In the genomic region with DNA sequence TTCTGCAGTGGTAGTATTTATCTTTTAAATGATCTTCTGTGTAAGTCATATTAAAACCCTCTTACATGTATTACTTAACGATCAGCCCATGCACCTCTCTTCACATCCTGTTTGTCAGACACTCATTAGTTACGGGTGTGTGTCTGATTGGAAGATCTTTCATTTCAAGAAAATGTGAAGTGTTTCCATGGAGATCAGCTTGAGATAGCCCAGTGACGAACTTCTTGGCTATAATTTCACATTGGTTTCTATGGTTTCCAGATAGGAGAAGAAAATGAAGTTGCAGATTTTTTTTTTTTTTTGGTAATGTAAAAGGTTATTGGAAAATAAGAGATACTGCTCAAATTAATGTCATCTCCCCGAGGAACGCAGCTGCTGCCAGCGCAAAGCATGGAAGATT, we compare ENCODE assay signal across 20 mouse cellular contexts.
DNase-seq lines count a peak whose midpoint lies in the region; ATAC-seq and TF ChIP-seq lines count a peak whose summit lies in the region.
"Had no signal": no experiment of that assay in that cellular context is flagged by ENCODE, and none has a peak within 500 bp of the region (broad histone marks: within the 10 kb centered on the region; RNA-seq: fewer than 3 reads in every experiment).

No protein-coding gene starts in this region.

- H3K36me3 ChIP-seq in midbrain, embryonic 14.5 days (ENCODE audit: control insufficient read depth, insufficient read depth, low read length) = no peaks in the 10 kb centered on the region
- H3K36me3 ChIP-seq in midbrain, embryonic 13.5 days = no peaks in the 10 kb centered on the region
- H3K36me3 ChIP-seq in thymus, adult 2 months (ENCODE audit: control insufficient read depth, insufficient read depth, low read length) = no peaks in the 10 kb centered on the region
- H3K36me3 ChIP-seq: embryonic facial prominence, embryonic 13.5 days; limb, embryonic 10.5 days; midbrain, embryonic 12.5 days had no signal

- no peak for TF ChIP-seq CTCF in thymus, adult 2 months (IDR thresholded peaks at IDR 0.05; ENCODE audit: borderline replicate concordance, control insufficient read depth, extremely low read depth, insufficient read depth, low read length, poor library complexity)

- DNase-seq in frontal cortex, postnatal 14 days (ENCODE audit: low spot score in 2 of 2) = no peak
- DNase-seq in midbrain, embryonic 14.5 days = peak; percentile 31
- peak; percentile 59 for DNase-seq in brain, embryonic 18.5 days (ENCODE audit: low read depth, low spot score)
- DNase-seq in left cerebral cortex, postnatal 25 days (ENCODE audit: low spot score in 2 of 2) = peak; percentile 33 to 70
- no peak for DNase-seq in thymus, adult 2 months
- DNase-seq in thymus, postnatal 10 days (ENCODE audit: low spot score in 2 of 2) = no peak
- DNase-seq: adrenal gland, adult 2 months; cerebellum, adult 8-10 months; gastrocnemius, postnatal 10 days; heart, adult 18-20 months; kidney, adult 9 months; kidney, postnatal 36 days; lung, embryonic 14.5 days; lung, postnatal 4 days had no signal

- H3K4me1 ChIP-seq in midbrain, embryonic 14.5 days (ENCODE audit: control insufficient read depth, insufficient read depth, low read length) = no peaks in the 10 kb centered on the region
- no peaks in the 10 kb centered on the region; the same call in 1 of the 2 replicates for H3K4me1 ChIP-seq in midbrain, embryonic 13.5 days (replicated peaks)
- H3K4me1 ChIP-seq in thymus, adult 2 months (replicated peaks; ENCODE audit: control insufficient read depth, insufficient read depth, low read length) = no peaks in the 10 kb centered on the region
- H3K4me1 ChIP-seq: embryonic facial prominence, embryonic 13.5 days; limb, embryonic 10.5 days; midbrain, embryonic 12.5 days had no signal

- no peak for TF ChIP-seq POLR2A in thymus, adult 2 months (IDR thresholded peaks at IDR 0.05; ENCODE audit: control insufficient read depth, extremely low read depth, insufficient read depth, low read length, poor library complexity)

- no peak overlapping the region for H3K4me3 ChIP-seq in midbrain, embryonic 14.5 days (replicated peaks; ENCODE audit: low read depth, low read length)
- H3K4me3 ChIP-seq in midbrain, embryonic 13.5 days (replicated peaks) = no peak overlapping the region
- no peak overlapping the region for H3K4me3 ChIP-seq in thymus, adult 2 months (ENCODE audit: control insufficient read depth, insufficient read depth, low read length)
- H3K4me3 ChIP-seq: embryonic facial prominence, embryonic 13.5 days; limb, embryonic 10.5 days; midbrain, embryonic 12.5 days had no signal

- no peak overlapping the region for H3K9ac ChIP-seq in midbrain, embryonic 14.5 days (replicated peaks; ENCODE audit: low read length)
- no peak overlapping the region for H3K9ac ChIP-seq in midbrain, embryonic 13.5 days (replicated peaks)
- H3K9ac ChIP-seq: embryonic facial prominence, embryonic 13.5 days; lung, embryonic 14.5 days; midbrain, embryonic 12.5 days had no signal

- no peaks in the 10 kb centered on the region for H3K9me3 ChIP-seq in midbrain, embryonic 14.5 days (ENCODE audit: control insufficient read depth, low read length)
- no peaks in the 10 kb centered on the region for H3K9me3 ChIP-seq in midbrain, embryonic 13.5 days
- H3K9me3 ChIP-seq: embryonic facial prominence, embryonic 13.5 days; limb, embryonic 10.5 days; midbrain, embryonic 12.5 days had no signal

- H3K27me3 ChIP-seq in midbrain, embryonic 14.5 days (ENCODE audit: control insufficient read depth, insufficient read depth, low read length) = no peaks in the 10 kb centered on the region
- H3K27me3 ChIP-seq in midbrain, embryonic 13.5 days = no peaks in the 10 kb centered on the region
- H3K27me3 ChIP-seq in thymus, adult 2 months (ENCODE audit: control insufficient read depth, insufficient read depth, low read length) = no peaks in the 10 kb centered on the region
- H3K27me3 ChIP-seq: embryonic facial prominence, embryonic 13.5 days; midbrain, embryonic 12.5 days had no signal

- no peak overlapping the region for H3K27ac ChIP-seq in midbrain, embryonic 14.5 days (replicated peaks; ENCODE audit: low read depth, low read length)
- no peak overlapping the region for H3K27ac ChIP-seq in midbrain, embryonic 13.5 days
- no peak overlapping the region for H3K27ac ChIP-seq in thymus, adult 2 months (ENCODE audit: control insufficient read depth, insufficient read depth, low read length)
- H3K27ac ChIP-seq: embryonic facial prominence, embryonic 13.5 days; limb, embryonic 10.5 days; midbrain, embryonic 12.5 days had no signal

- intact Hi-C loops in left cerebral cortex, postnatal 25 days (cut with DNase I) = no loop called here

- ATAC-seq in frontal cortex, adult (ENCODE audit: low TSS enrichment) = peak; percentile 96
- ATAC-seq in midbrain, embryonic 14.5 days (ENCODE audit: low FRiP score, low TSS enrichment) = no peak
- ATAC-seq in midbrain, embryonic 13.5 days = no peak

- WGBS in midbrain, embryonic 14.5 days = 65% methylated on average over 6 of the region's 6 CpGs
- 67% methylated on average over 6 of the region's 6 CpGs for WGBS in midbrain, embryonic 13.5 days
- WGBS in thymus, adult 2 months = 93% methylated on average over 6 of the region's 6 CpGs

- H3K4me2 ChIP-seq in midbrain, embryonic 14.5 days (ENCODE audit: low read length) = no peak overlapping the region
- H3K4me2 ChIP-seq in midbrain, embryonic 13.5 days (replicated peaks) = no peak overlapping the region
- H3K4me2 ChIP-seq: embryonic facial prominence, embryonic 13.5 days; liver, embryonic 11.5 days; lung, embryonic 14.5 days; midbrain, embryonic 12.5 days had no signal

Comparison
In these comparisons a context has a peak if more than half of its experiments do, and no peak if none do; other contexts are left out.
1. DNase-seq: peak in midbrain, embryonic 14.5 days (single experiment), brain, embryonic 18.5 days (single experiment) and left cerebral cortex, postnatal 25 days (2 of 2); none in frontal cortex, postnatal 14 days (0 of 2), thymus, adult 2 months (single experiment) and thymus, postnatal 10 days (0 of 2).